Mouse (Mus musculus): Measurements from ENCODE around the gene Ssbp2.

- TF ChIP-seq CTCF (IDR thresholded peaks at IDR 0.05; ENCODE audit: borderline replicate concordance, insufficient read depth, low read depth, low read length) (no peak), POLR2A (IDR thresholded peaks at IDR 0.05; ENCODE audit: borderline replicate concordance, insufficient read depth, low read length) (no peak)
These were observed 24.2 kb downstream of the Ssbp2 start for GRCm38 (mm10) chr13:91484303-91484702.
